Mouse (Mus musculus) intestine, embryonic 16.5 days (tissue): ENCODE measurements around the gene Lztfl1. TPM values are rescaled to one million over a fixed set of nuclear protein-coding genes. Genes with fewer than 3 reads are reported as not detected.
A peak's percentile ranks its signal among the peaks of the same experiment; 100 is the strongest.
"Not testable (repeated sequence)": the region's sequence is repeated elsewhere in the genome, so short reads cannot be mapped to it uniquely, and the experiment has no call there.

ENCODE experiments used
- ATAC-seq: fragments of 200-750 bp; cut with Nextera tagmentation; 2 replicates; pipeline ENCODE4 v1.8.0; 2017; ENCODE audit warnings: moderate TSS enrichment, moderate library complexity
- H3K27ac ChIP-seq: fragments of 300-500 bp; sonication (generic); 2 replicates; pipeline ENCODE4 v1.5.1; 2014; ENCODE audit warnings: mild to moderate bottlenecking, low read length
- H3K27me3 ChIP-seq: fragments of 300-500 bp; sonication (generic); replicated peaks from 2 replicates; pipeline ENCODE4 v1.6.1; 2014; ENCODE audit warnings: low read length, control low read depth, mixed read lengths; ENCODE audit not compliant: control insufficient read depth, insufficient read depth
- H3K36me3 ChIP-seq: fragments of 300-500 bp; sonication (generic); 2 replicates; pipeline ENCODE4 v1.6.1; 2014; ENCODE audit warnings: low read length, control low read depth; ENCODE audit not compliant: control insufficient read depth, insufficient read depth
- H3K4me1 ChIP-seq: fragments of 300-500 bp; sonication (generic); 2 replicates; pipeline ENCODE4 v1.6.1; 2014; ENCODE audit warnings: low read length, control low read depth, mixed read lengths; ENCODE audit not compliant: control insufficient read depth, insufficient read depth
- H3K4me2 ChIP-seq: fragments of 300-500 bp; sonication (generic); 2 replicates; pipeline ENCODE4 v1.6.1; 2014; ENCODE audit warnings: low read depth, low read length, control low read depth
- H3K4me3 ChIP-seq: fragments of 300-500 bp; sonication (generic); 2 replicates; pipeline ENCODE4 v1.5.1; 2014; ENCODE audit warnings: mild to moderate bottlenecking, low read length
- H3K9ac ChIP-seq: fragments of 300-500 bp; sonication (generic); 2 replicates; pipeline ENCODE4 v1.6.1; 2014; ENCODE audit warnings: low read depth, low read length
- H3K9me3 ChIP-seq: fragments of 300-500 bp; sonication (generic); 2 replicates; pipeline ENCODE4 v1.6.1; 2016; ENCODE audit warnings: low read length, control low read depth; ENCODE audit not compliant: control insufficient read depth
- WGBS: fragments of 180-500 bp; shearing (Covaris S2); extraction: QIAGEN DNeasy Blood & Tissue Kit; methylation state at CpG from one replicate; pipeline ENCODE4 v1.1.7; 2014; 5-methylcytosine and 5-hydroxymethylcytosine counted together
- polyA plus RNA-seq: library from polyadenylated mRNA; unstranded; fragments of >200 nt; fragmentation: Nextera tagmentation; extraction: Ambion mirVana; gene quantifications from 2 replicates; pipeline ENCODE4 v1.2.1, GENCODE M21; 2015

Lztfl1 gene
- polyA plus RNA-seq, 1 experiment from 2014 or later, result 36.7 TPM

GRCm38 (mm10) chr9:123695634-123696302, 21.7 kb downstream of the Lztfl1 start:
- Histone ChIP-seq H3K4me1 (no peaks in the 10 kb centered on the region), H3K36me3 (no peaks in the 10 kb centered on the region; the same call in 1 of the 2 replicates), H3K27me3 (no peaks in the 10 kb centered on the region), H3K27ac (no peak overlapping the region), H3K4me2 (no peak overlapping the region), H3K9me3 (no peaks in the 10 kb centered on the region), H3K4me3 (no peak overlapping the region), H3K9ac (no peak overlapping the region)
- WGBS, result 85% methylated on average over 3 of the region's 3 CpGs
- ATAC-seq, result no peak

DNA sequence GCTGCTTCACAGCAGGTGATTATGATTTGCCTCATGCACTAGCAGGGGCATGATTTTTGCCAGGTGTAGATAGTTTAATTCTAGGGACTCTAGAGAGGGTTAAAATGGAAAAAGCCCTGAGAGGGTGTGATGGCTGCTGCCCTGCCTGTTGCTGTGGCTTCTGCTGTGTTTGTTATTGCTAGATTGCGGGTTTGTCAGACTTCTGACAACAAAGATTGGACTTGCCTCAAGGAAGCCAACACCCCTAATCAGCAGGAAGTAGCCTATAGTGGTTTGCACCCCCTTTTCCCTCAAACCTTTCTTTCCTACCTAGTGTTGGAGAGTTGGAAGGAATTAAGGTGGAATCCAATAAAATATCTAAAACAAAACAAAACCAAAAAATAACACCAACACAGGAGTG, 29.3 kb downstream of the Lztfl1 start:
- H3K9ac ChIP-seq, result no peak overlapping the region
- 80% methylated on average over 1 of the region's 1 CpGs for WGBS
- ATAC-seq, result no peak
- no peaks in the 10 kb centered on the region; the same call in 1 of the 2 replicates for H3K36me3 ChIP-seq
- no peaks in the 10 kb centered on the region for H3K4me1 ChIP-seq
- no peaks in the 10 kb centered on the region for H3K27me3 ChIP-seq
- H3K4me3 ChIP-seq, result no peak overlapping the region
- no peak overlapping the region for H3K4me2 ChIP-seq
- H3K27ac ChIP-seq, result no peak overlapping the region
- no peaks in the 10 kb centered on the region for H3K9me3 ChIP-seq

- H3K27ac ChIP-seq, result no peak overlapping the region
- no peaks in the 10 kb centered on the region for H3K36me3 ChIP-seq
- no peaks in the 10 kb centered on the region for H3K27me3 ChIP-seq
- H3K9ac ChIP-seq, result no peak overlapping the region
- no peaks in the 10 kb centered on the region for H3K4me1 ChIP-seq
- no peak overlapping the region for H3K4me3 ChIP-seq
- 85% methylated on average over 5 of the region's 5 CpGs for WGBS
- no peak for ATAC-seq
- H3K4me2 ChIP-seq, result no peak overlapping the region
- H3K9me3 ChIP-seq, result no peaks in the 10 kb centered on the region
Measured at GRCm38 (mm10) chr9:123686206-123686605, 31.3 kb downstream of the Lztfl1 start.

DNA sequence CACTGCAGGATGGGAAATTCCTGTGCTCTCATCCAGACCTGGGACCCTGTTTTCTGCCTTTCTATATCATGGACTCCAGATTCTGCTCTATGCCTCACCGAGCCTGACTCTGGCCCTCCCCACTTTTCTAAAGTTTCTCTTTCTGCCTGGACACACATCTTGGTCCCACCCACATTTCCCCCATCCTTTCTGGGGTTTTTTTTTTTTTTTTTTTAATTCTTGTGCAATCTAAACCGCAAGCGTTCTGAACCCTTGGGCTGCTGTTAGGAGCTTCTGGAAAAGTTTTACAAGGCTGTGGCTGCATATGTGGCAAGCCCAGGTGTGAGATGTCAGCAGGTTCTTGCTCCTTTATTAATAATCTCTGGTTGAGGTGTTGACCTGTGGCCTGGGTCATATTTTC, 33.8 kb downstream of the Lztfl1 start:
- Histone ChIP-seq H3K27me3 (peaks cover 5% of the 10 kb centered on the region; the same call in 1 of the 2 replicates), H3K4me1 (peaks cover under 1% of the 10 kb centered on the region), H3K36me3 (no peaks in the 10 kb centered on the region), H3K4me3 (no peak overlapping the region), H3K4me2 (no peak overlapping the region), H3K27ac (no peak overlapping the region), H3K9ac (no peak overlapping the region), H3K9me3 (no peaks in the 10 kb centered on the region)
- 48% methylated on average over 3 of the region's 3 CpGs for WGBS
- ATAC-seq, result no peak

DNA sequence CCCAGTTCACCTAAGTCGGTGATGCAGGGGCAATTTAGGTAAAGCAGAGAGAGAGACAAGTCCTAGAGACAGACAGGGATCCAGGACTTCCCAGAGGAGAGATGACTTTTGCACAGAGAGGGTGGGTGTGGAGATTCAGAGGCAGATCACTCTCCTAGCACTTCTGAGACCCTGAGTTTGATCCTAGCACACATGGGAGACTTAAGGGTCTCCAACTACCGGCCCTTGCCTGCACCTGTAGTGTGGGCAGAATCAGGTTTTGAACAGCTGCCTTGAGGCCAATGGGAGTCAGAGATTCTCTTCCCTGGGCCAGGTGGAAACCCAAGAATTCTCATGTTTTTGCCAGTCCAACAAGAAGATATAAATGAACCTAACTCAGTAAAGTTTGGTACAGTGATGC, 38.3 kb downstream of the Lztfl1 start:
- no peaks in the 10 kb centered on the region for H3K36me3 ChIP-seq
- no peaks in the 10 kb centered on the region for H3K9me3 ChIP-seq
- H3K4me1 ChIP-seq, result peaks cover 3% of the 10 kb centered on the region
- H3K9ac ChIP-seq, result peak overlapping the region; percentile 76; the same call in 1 of the 2 replicates
- H3K4me2 ChIP-seq, result peak overlapping the region; percentile 80
- 22% methylated on average over 2 of the region's 2 CpGs for WGBS
- H3K4me3 ChIP-seq, result peak overlapping the region; percentile 61
- H3K27ac ChIP-seq, result no peak overlapping the region
- no peak; the same call in 1 of the 2 replicates for ATAC-seq
- peaks cover 7% of the 10 kb centered on the region; the same call in 1 of the 2 replicates for H3K27me3 ChIP-seq

GRCm38 (mm10) chr9:123678327-123679105, 39.0 kb downstream of the Lztfl1 start, which contains the start of the genes Ccr9 and Slc6a20a:
TSS of gene Ccr9 (plus strand) at chr9:123678439.
TSS of gene Slc6a20a (minus strand) at chr9:123678885.
- peak; percentile 95 for ATAC-seq
- H3K4me1 ChIP-seq, result peaks cover 3% of the 10 kb centered on the region
- H3K4me3 ChIP-seq, result peak within 1 kb of the TSS; percentile 61
- H3K36me3 ChIP-seq, result no peaks in the 10 kb centered on the region
- H3K4me2 ChIP-seq, result peak within 1 kb of the TSS; percentile 80
- H3K9ac ChIP-seq, result peak within 1 kb of the TSS; percentile 76
- no peaks in the 10 kb centered on the region for H3K9me3 ChIP-seq
- WGBS, result under 1% methylated on average over 73 of the region's 73 CpGs
- H3K27ac ChIP-seq, result peak within 1 kb of the TSS; percentile 80
- peaks cover 7% of the 10 kb centered on the region; the same call in 1 of the 2 replicates for H3K27me3 ChIP-seq

GRCm38 (mm10) chr9:123665645-123666044, 51.9 kb downstream of the Lztfl1 start:
- no peak overlapping the region for H3K4me3 ChIP-seq
- no peaks in the 10 kb centered on the region for H3K36me3 ChIP-seq
- no peak overlapping the region for H3K4me2 ChIP-seq
- H3K27me3 ChIP-seq, result no peaks in the 10 kb centered on the region
- 52% methylated on average over 5 of the region's 5 CpGs for WGBS
- H3K9me3 ChIP-seq, result no peaks in the 10 kb centered on the region
- no peak for ATAC-seq
- 0 out of 2 replicates have a peak, but pooled peaks cover 2% of the 10 kb centered on the region for H3K4me1 ChIP-seq
- H3K9ac ChIP-seq, result no peak overlapping the region
- H3K27ac ChIP-seq, result no peak overlapping the region

GRCm38 (mm10) chr9:123659986-123660676, 57.4 kb downstream of the Lztfl1 start:
- WGBS, result 89% methylated on average over 17 of the region's 18 CpGs
- not testable (repeated sequence) for H3K9ac ChIP-seq, H3K4me3 ChIP-seq, H3K36me3 ChIP-seq, H3K4me2 ChIP-seq, H3K27me3 ChIP-seq, H3K27ac ChIP-seq, H3K9me3 ChIP-seq, ATAC-seq, H3K4me1 ChIP-seq

- H3K4me2 ChIP-seq, result no peak overlapping the region
- H3K27ac ChIP-seq, result no peak overlapping the region
- H3K9ac ChIP-seq, result no peak overlapping the region
- no peak for ATAC-seq
- no peaks in the 10 kb centered on the region for H3K36me3 ChIP-seq
- no peaks in the 10 kb centered on the region for H3K9me3 ChIP-seq
- H3K27me3 ChIP-seq, result no peaks in the 10 kb centered on the region
- 0 out of 2 replicates have a peak, but pooled peaks cover 2% of the 10 kb centered on the region for H3K4me1 ChIP-seq
- no peak overlapping the region for H3K4me3 ChIP-seq
Measured at GRCm38 (mm10) chr9:123658981-123659380, 58.5 kb downstream of the Lztfl1 start.
